ENCODE assay signal across 25 mouse cellular contexts in genomic region chr19:42014231-42014825, GRCm38 (mm10). TPM values are rescaled to one million over a fixed set of nuclear protein-coding genes. Genes with fewer than 3 reads are reported as not detected.
DNase-seq lines count a peak whose midpoint lies in the region; ATAC-seq and TF ChIP-seq lines count a peak whose summit lies in the region.
"Had no signal": no experiment of that assay in that cellular context is flagged by ENCODE, and none has a peak within 500 bp of the region (broad histone marks: within the 10 kb centered on the region; RNA-seq: fewer than 3 reads in every experiment).

No protein-coding gene starts in this region.

- peaks cover 58% of the 10 kb centered on the region for H3K79me2 ChIP-seq in myocyte (ENCODE audit: control insufficient read depth, insufficient read depth)

- H3K36me3 ChIP-seq in kidney, embryonic 15.5 days: no peaks in the 10 kb centered on the region; the same call in 1 of the 2 replicates
- no peaks in the 10 kb centered on the region for H3K36me3 ChIP-seq in embryonic facial prominence, embryonic 13.5 days
- H3K36me3 ChIP-seq in myocyte (ENCODE audit: control insufficient read depth, insufficient read depth): no peaks in the 10 kb centered on the region
- H3K36me3 ChIP-seq: heart, embryonic 15.5 days; limb, embryonic 12.5 days had no signal

- no peak overlapping the region for H3ac ChIP-seq in myocyte (ENCODE audit: control insufficient read depth, insufficient read length)

- H3K4me3 ChIP-seq in kidney, embryonic 15.5 days (replicated peaks): no peak overlapping the region
- no peak overlapping the region for H3K4me3 ChIP-seq in embryonic facial prominence, embryonic 13.5 days
- H3K4me3 ChIP-seq in myocyte: no peak overlapping the region
- H3K4me3 ChIP-seq: forebrain, embryonic 10.5 days; heart, embryonic 15.5 days; limb, embryonic 12.5 days had no signal

- no peaks in the 10 kb centered on the region for H3K9me3 ChIP-seq in kidney, embryonic 15.5 days (replicated peaks)
- H3K9me3 ChIP-seq in embryonic facial prominence, embryonic 13.5 days: no peaks in the 10 kb centered on the region
- H3K9me3 ChIP-seq: forebrain, embryonic 10.5 days; heart, embryonic 15.5 days; limb, embryonic 12.5 days had no signal

- peak; percentile 76 for DNase-seq in gastrocnemius, adult 18-20 months (ENCODE audit: low spot score)
- DNase-seq in gastrocnemius, postnatal 25 days: no peak
- DNase-seq in kidney, postnatal 4 days: no peak
- no peak for DNase-seq in layer of hippocampus, postnatal 10 days (ENCODE audit: low spot score in 2 of 2)
- DNase-seq: adrenal gland, postnatal 10 days; cerebellum, adult 18-20 months; cerebellum, postnatal 14 days; heart, postnatal 4 days; kidney, adult 8-10 months; layer of hippocampus, postnatal 36 days; liver, postnatal 0 days had no signal

- no peak overlapping the region for H3K9ac ChIP-seq in kidney, embryonic 15.5 days
- no peak overlapping the region for H3K9ac ChIP-seq in embryonic facial prominence, embryonic 13.5 days
- H3K9ac ChIP-seq: heart, embryonic 15.5 days; hindbrain, embryonic 14.5 days; limb, embryonic 12.5 days; liver, postnatal 0 days had no signal

- H3K4me1 ChIP-seq in kidney, embryonic 15.5 days: peaks cover 75% of the 10 kb centered on the region
- peaks cover 51% of the 10 kb centered on the region for H3K4me1 ChIP-seq in embryonic facial prominence, embryonic 13.5 days

- TF ChIP-seq POLR2A in myocyte (IDR thresholded peaks at IDR 0.05; ENCODE audit: insufficient read length, low read depth): peak; percentile 17

- H3K27me3 ChIP-seq in kidney, embryonic 15.5 days: no peaks in the 10 kb centered on the region
- no peaks in the 10 kb centered on the region for H3K27me3 ChIP-seq in embryonic facial prominence, embryonic 13.5 days
- H3K27me3 ChIP-seq in myocyte (ENCODE audit: control insufficient read depth, insufficient read depth, insufficient read length): no peaks in the 10 kb centered on the region
- H3K27me3 ChIP-seq: heart, embryonic 15.5 days; limb, embryonic 12.5 days had no signal

- H3K4me2 ChIP-seq in kidney, embryonic 15.5 days: no peak overlapping the region
- no peak overlapping the region for H3K4me2 ChIP-seq in embryonic facial prominence, embryonic 13.5 days
- H3K4me2 ChIP-seq in myocyte (ENCODE audit: low read depth): peak overlapping the region; percentile 98
- H3K4me2 ChIP-seq: heart, embryonic 15.5 days; hindbrain, embryonic 14.5 days; limb, embryonic 12.5 days; liver, embryonic 11.5 days had no signal

- 60% methylated on average over 3 of the region's 3 CpGs for WGBS in kidney, embryonic 15.5 days
- 72% methylated on average over 3 of the region's 3 CpGs for WGBS in embryonic facial prominence, embryonic 13.5 days

- H3K27ac ChIP-seq in kidney, embryonic 15.5 days: peak overlapping the region; percentile 45
- H3K27ac ChIP-seq in embryonic facial prominence, embryonic 13.5 days: peak overlapping the region; percentile 39; the same call in 1 of the 2 replicates
- H3K27ac ChIP-seq: forebrain, embryonic 10.5 days; heart, embryonic 15.5 days; hindbrain, embryonic 14.5 days; limb, embryonic 12.5 days; macrophage had no signal

- ATAC-seq in kidney, embryonic 15.5 days (replicated peaks; ENCODE audit: low FRiP score): peak; percentile 70
- ATAC-seq in embryonic facial prominence, embryonic 13.5 days (ENCODE audit: insufficient number of reproducible peaks, insufficient read depth, low FRiP score, low TSS enrichment, low read depth): no peak
- ATAC-seq: forebrain, embryonic 16.5 days; inflammation-experienced regulatory T-cells, adult 6 months; liver, postnatal 0 days; lung, postnatal 0 days had no signal

TF ChIP-seq in myocyte, 11 proteins besides CTCF, POLR2A, EP300 and RAD21:
- TF ChIP-seq E2F4 (IDR thresholded peaks at IDR 0.05; ENCODE audit: insufficient read depth) (no peak), USF1 (IDR thresholded peaks at IDR 0.05; ENCODE audit: low read depth) (no peak)

RNA-seq across cellular contexts. Expression of gene Ankrd2, which starts 21.5 kb away (rescaled TPM):
- total RNA-seq in gastrocnemius, adult 18-20 months (2021): 100 to 1,000 TPM; 180 to 360 TPM
- 1,000 to 10,000 TPM in 1 of 2 experiments, 100 to 1,000 TPM in 1; 167 to 1,046 TPM for total RNA-seq in gastrocnemius, postnatal 25 days (2021)
- polyA plus RNA-seq in kidney, embryonic 15.5 days (2015; fragmentation: Nextera tagmentation; extraction: Ambion mirVana): 0.35 TPM in 1 of 2 replicates, not detected in the other
- 0.25 and 0.31 TPM in 2 replicates for polyA plus RNA-seq in embryonic facial prominence, embryonic 13.5 days (2015; fragmentation: Nextera tagmentation; extraction: Ambion mirVana)
- polyA plus RNA-seq in myocyte (2012; fragmentation: generic; extraction: Trizol): 110 TPM
- under 1 TPM; 0.34 to 0.40 TPM for total RNA-seq in layer of hippocampus, postnatal 10 days (2021)
- total RNA-seq: layer of hippocampus, postnatal 36 days; neutrophil, adult 5-6 weeks had no signal
- polyA plus RNA-seq: forebrain, embryonic 10.5 days; heart, embryonic 15.5 days; inflammation-experienced regulatory T-cells, adult 6 months; liver, embryonic 11.5 days; macrophage had no signal

RNA-seq across cellular contexts. Expression of gene Hoga1, which starts 31.1 kb away (rescaled TPM):
- total RNA-seq in gastrocnemius, adult 18-20 months (2021): 1 to 10 TPM; 2.8 to 4.2 TPM
- total RNA-seq in gastrocnemius, postnatal 25 days (2021): 1 to 10 TPM; 2.1 to 2.3 TPM
- polyA plus RNA-seq in kidney, embryonic 15.5 days (2015; fragmentation: Nextera tagmentation; extraction: Ambion mirVana): 19.7 and 21.1 TPM in 2 replicates
- polyA plus RNA-seq in embryonic facial prominence, embryonic 13.5 days (2015; fragmentation: Nextera tagmentation; extraction: Ambion mirVana): 1.3 and 3.3 TPM in 2 replicates
- polyA plus RNA-seq in myocyte (2012; fragmentation: generic; extraction: Trizol): 2.4 TPM
- 1 to 10 TPM; 9.1 to 9.3 TPM for total RNA-seq in layer of hippocampus, postnatal 10 days (2021)
- total RNA-seq: neutrophil, adult 5-6 weeks had no signal
- polyA plus RNA-seq: inflammation-experienced regulatory T-cells, adult 6 months had no signal

RNA-seq across cellular contexts. Expression of gene Ubtd1, which starts 32.8 kb away (rescaled TPM):
- total RNA-seq in gastrocnemius, adult 18-20 months (2021): 10 to 100 TPM; 15.5 to 17.3 TPM
- 10 to 100 TPM; 15.4 to 19.8 TPM for total RNA-seq in gastrocnemius, postnatal 25 days (2021)
- polyA plus RNA-seq in kidney, embryonic 15.5 days (2015; fragmentation: Nextera tagmentation; extraction: Ambion mirVana): 29.0 and 32.3 TPM in 2 replicates
- polyA plus RNA-seq in embryonic facial prominence, embryonic 13.5 days (2015; fragmentation: Nextera tagmentation; extraction: Ambion mirVana): 23.0 and 23.5 TPM in 2 replicates
- 141 TPM for polyA plus RNA-seq in myocyte (2012; fragmentation: generic; extraction: Trizol)
- total RNA-seq in layer of hippocampus, postnatal 10 days (2021): 10 to 100 TPM; 15.8 to 18.9 TPM

RNA-seq across cellular contexts. Expression of gene Mms19, which starts 33.4 kb away (rescaled TPM):
- 1 to 10 TPM; 8.7 to 9.7 TPM for total RNA-seq in gastrocnemius, adult 18-20 months (2021)
- total RNA-seq in gastrocnemius, postnatal 25 days (2021): 1 to 10 TPM; 7.7 to 8.7 TPM
- 40.6 and 45.6 TPM in 2 replicates for polyA plus RNA-seq in kidney, embryonic 15.5 days (2015; fragmentation: Nextera tagmentation; extraction: Ambion mirVana)
- 41.2 and 41.7 TPM in 2 replicates for polyA plus RNA-seq in embryonic facial prominence, embryonic 13.5 days (2015; fragmentation: Nextera tagmentation; extraction: Ambion mirVana)
- 34.2 TPM for polyA plus RNA-seq in myocyte (2012; fragmentation: generic; extraction: Trizol)
- total RNA-seq in layer of hippocampus, postnatal 10 days (2021): 10 to 100 TPM; 28.9 to 35.2 TPM

RNA-seq across cellular contexts. Expression of gene 4933411K16Rik, which starts 37.7 kb away (rescaled TPM):
- under 1 TPM; 0.48 to 0.85 TPM for total RNA-seq in gastrocnemius, adult 18-20 months (2021)
- under 1 TPM; 0.20 to 0.32 TPM for total RNA-seq in gastrocnemius, postnatal 25 days (2021)
- 0.54 and 0.62 TPM in 2 replicates for polyA plus RNA-seq in kidney, embryonic 15.5 days (2015; fragmentation: Nextera tagmentation; extraction: Ambion mirVana)
- not detected in 2 replicates for polyA plus RNA-seq in embryonic facial prominence, embryonic 13.5 days (2015; fragmentation: Nextera tagmentation; extraction: Ambion mirVana)
- 0.30 TPM for polyA plus RNA-seq in myocyte (2012; fragmentation: generic; extraction: Trizol)
- total RNA-seq in layer of hippocampus, postnatal 10 days (2021): 1 to 10 TPM in 1 of 2 experiments, under 1 TPM in 1; 0.71 to 1.4 TPM
- total RNA-seq: midbrain, postnatal 0 days; neutrophil, adult 5-6 weeks had no signal
- polyA plus RNA-seq: forebrain, embryonic 10.5 days; forebrain, embryonic 16.5 days; heart, embryonic 15.5 days; hindbrain, embryonic 14.5 days; inflammation-experienced regulatory T-cells, adult 6 months; limb, embryonic 12.5 days; midbrain, postnatal 0 days had no signal

Comparison
In these comparisons a context has a peak if more than half of its experiments do, and no peak if none do; other contexts are left out.
1. RNA of gene Ankrd2, which starts 21.5 kb away (total RNA-seq): 167 to 1,046 TPM in gastrocnemius, postnatal 25 days and 180 to 360 TPM in gastrocnemius, adult 18-20 months; 0.34 to 0.40 TPM in layer of hippocampus, postnatal 10 days; every median in the first group is over 100 times any median in the second.